Mouse (Mus musculus) liver, adult 2 months (tissue): Measurements from ENCODE around the gene Fbh1.

ENCODE experiments used
- CTCF ChIP-seq: fragments of 200-500 bp; IDR thresholded peaks from 2 replicates; pipeline ENCODE4 v1.5.1; 2011; ENCODE audit warnings: low read depth, low read length, control low read depth
- POLR2A ChIP-seq: fragments of 200-500 bp; IDR thresholded peaks from 2 replicates; pipeline ENCODE4 v1.6.1; 2011; ENCODE audit warnings: low read length, control low read depth; ENCODE audit not compliant: insufficient read depth; ENCODE audit errors: extremely low read depth

- TF ChIP-seq CTCF (no peak), POLR2A (peak; percentile 43; the same call in 1 of the 2 replicates)
Observed at GRCm38 (mm10) chr2:11695867-11696266, 81.5 kb downstream of the Fbh1 start.
